Comparison of ENCODE assay signal across 11 mouse cellular contexts in the genomic region with DNA sequence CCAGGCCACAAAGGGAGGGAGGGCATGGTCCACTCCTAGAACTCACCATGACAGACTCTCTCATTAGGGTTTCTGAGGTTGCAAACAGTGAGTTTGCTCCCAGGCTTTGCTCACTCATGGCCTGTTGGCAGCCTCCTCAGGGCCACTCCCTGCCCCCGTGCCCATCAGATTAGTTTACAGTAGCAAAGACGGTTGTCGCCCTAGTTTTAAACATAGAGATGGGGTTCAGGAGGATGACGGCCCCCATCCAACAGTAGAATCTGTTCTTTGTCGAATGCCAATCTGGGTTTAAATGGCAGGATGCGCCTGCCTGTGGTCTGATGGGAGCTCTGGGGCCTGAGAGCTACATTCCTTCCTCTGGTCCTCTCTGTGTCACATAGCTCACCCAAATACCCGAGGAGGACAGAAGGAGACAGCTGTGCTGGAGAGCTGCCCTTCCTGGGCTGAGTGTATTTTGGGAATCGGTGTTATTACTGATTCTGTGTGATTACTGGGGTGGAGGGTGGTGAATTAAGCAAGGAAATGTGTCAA. TPM values are rescaled to one million over a fixed set of nuclear protein-coding genes. Genes with fewer than 3 reads are reported as not detected.
DNase-seq lines count a peak whose midpoint lies in the region; ATAC-seq lines count a peak whose summit lies in the region.
"Had no signal": no experiment of that assay in that cellular context is flagged by ENCODE, and none has a peak within 500 bp of the region (broad histone marks: within the 10 kb centered on the region; RNA-seq: fewer than 3 reads in every experiment).

No protein-coding gene starts in this region.

- no peaks in the 10 kb centered on the region for H3K36me3 ChIP-seq in hindbrain, embryonic 10.5 days
- no peaks in the 10 kb centered on the region for H3K36me3 ChIP-seq in hindbrain, embryonic 11.5 days (ENCODE audit: control insufficient read depth, insufficient read depth, low read length)
- no peaks in the 10 kb centered on the region for H3K36me3 ChIP-seq in forebrain, embryonic 14.5 days (ENCODE audit: control insufficient read depth, insufficient read depth, low read length)
- H3K36me3 ChIP-seq in hindbrain, embryonic 13.5 days = no peaks in the 10 kb centered on the region
- 0 out of 2 replicates have a peak, but pooled peaks cover 4% of the 10 kb centered on the region for H3K36me3 ChIP-seq in neural tube, embryonic 13.5 days
- H3K36me3 ChIP-seq: G1E; heart, embryonic 15.5 days; limb, embryonic 15.5 days had no signal

- WGBS in hindbrain, embryonic 10.5 days = 85% methylated on average over 8 of the region's 8 CpGs
- WGBS in hindbrain, embryonic 11.5 days = 80% methylated on average over 8 of the region's 8 CpGs
- WGBS in forebrain, embryonic 14.5 days = 73% methylated on average over 8 of the region's 8 CpGs
- WGBS in hindbrain, embryonic 13.5 days = 80% methylated on average over 8 of the region's 8 CpGs
- 72% methylated on average over 8 of the region's 8 CpGs for WGBS in neural tube, embryonic 13.5 days

- H3K9me3 ChIP-seq in hindbrain, embryonic 10.5 days = no peaks in the 10 kb centered on the region
- H3K9me3 ChIP-seq in hindbrain, embryonic 11.5 days (ENCODE audit: control insufficient read depth, low read length) = no peaks in the 10 kb centered on the region
- H3K9me3 ChIP-seq in forebrain, embryonic 14.5 days (replicated peaks; ENCODE audit: control insufficient read depth, low read length) = no peaks in the 10 kb centered on the region
- no peaks in the 10 kb centered on the region for H3K9me3 ChIP-seq in hindbrain, embryonic 13.5 days
- H3K9me3 ChIP-seq in neural tube, embryonic 13.5 days = no peaks in the 10 kb centered on the region
- H3K9me3 ChIP-seq: heart, embryonic 15.5 days; limb, embryonic 15.5 days had no signal

- 0 out of 2 replicates have a peak overlapping the region, but pooled peaks have one; percentile 20 for H3K4me3 ChIP-seq in hindbrain, embryonic 10.5 days
- no peak overlapping the region for H3K4me3 ChIP-seq in hindbrain, embryonic 11.5 days (ENCODE audit: low read depth, low read length)
- H3K4me3 ChIP-seq in forebrain, embryonic 14.5 days (ENCODE audit: low read depth, low read length) = 0 out of 2 replicates have a peak overlapping the region, but pooled peaks have one; percentile 8
- H3K4me3 ChIP-seq in hindbrain, embryonic 13.5 days = peak overlapping the region; percentile 84
- H3K4me3 ChIP-seq in neural tube, embryonic 13.5 days = peak overlapping the region; percentile 79
- H3K4me3 ChIP-seq: heart, embryonic 15.5 days; limb, embryonic 15.5 days had no signal

- ATAC-seq in hindbrain, embryonic 11.5 days (ENCODE audit: low FRiP score) = no peak
- no peak for ATAC-seq in forebrain, embryonic 14.5 days
- no peak for ATAC-seq in hindbrain, embryonic 13.5 days (ENCODE audit: low FRiP score)
- ATAC-seq in neural tube, embryonic 13.5 days (ENCODE audit: low read depth) = no peak
- no peak for ATAC-seq in megakaryocyte, adult 5-6 weeks (ENCODE audit: poor library complexity, severe bottlenecking)

- peaks cover 10% of the 10 kb centered on the region; the same call in 1 of the 2 replicates for H3K27me3 ChIP-seq in hindbrain, embryonic 10.5 days (ENCODE audit: insufficient read depth, poor library complexity, severe bottlenecking)
- H3K27me3 ChIP-seq in hindbrain, embryonic 11.5 days (ENCODE audit: control insufficient read depth, insufficient read depth, low read length) = no peaks in the 10 kb centered on the region
- no peaks in the 10 kb centered on the region for H3K27me3 ChIP-seq in forebrain, embryonic 14.5 days (replicated peaks; ENCODE audit: control insufficient read depth, insufficient read depth, low read length)
- H3K27me3 ChIP-seq in hindbrain, embryonic 13.5 days = peaks cover 8% of the 10 kb centered on the region; the same call in 1 of the 2 replicates
- H3K27me3 ChIP-seq in neural tube, embryonic 13.5 days = no peaks in the 10 kb centered on the region
- H3K27me3 ChIP-seq: limb, embryonic 15.5 days had no signal

- H3K4me1 ChIP-seq in hindbrain, embryonic 10.5 days (replicated peaks) = peaks cover 40% of the 10 kb centered on the region
- H3K4me1 ChIP-seq in hindbrain, embryonic 11.5 days (replicated peaks; ENCODE audit: control insufficient read depth, insufficient read depth, low read length) = peaks cover 8% of the 10 kb centered on the region; the same call in 1 of the 2 replicates
- H3K4me1 ChIP-seq in forebrain, embryonic 14.5 days (ENCODE audit: control insufficient read depth, insufficient read depth, low read length) = peaks cover 21% of the 10 kb centered on the region
- H3K4me1 ChIP-seq in hindbrain, embryonic 13.5 days (replicated peaks) = peaks cover 39% of the 10 kb centered on the region
- peaks cover 47% of the 10 kb centered on the region for H3K4me1 ChIP-seq in neural tube, embryonic 13.5 days (replicated peaks)

- no peak for DNase-seq in hindbrain, embryonic 10.5 days (ENCODE audit: low spot score)
- DNase-seq in hindbrain, embryonic 11.5 days (ENCODE audit: low spot score) = no peak
- DNase-seq in forebrain, embryonic 14.5 days (ENCODE audit: low spot score) = no peak
- no peak for DNase-seq in layer of hippocampus, postnatal 10 days (ENCODE audit: low spot score in 2 of 2)
- no peak for DNase-seq in left cerebral cortex, adult 18-20 months (ENCODE audit: low spot score in 2 of 2)

- no peak overlapping the region for H3K27ac ChIP-seq in hindbrain, embryonic 10.5 days
- no peak overlapping the region for H3K27ac ChIP-seq in hindbrain, embryonic 11.5 days (ENCODE audit: low read depth, low read length)
- no peak overlapping the region for H3K27ac ChIP-seq in forebrain, embryonic 14.5 days (ENCODE audit: low read depth, low read length)
- H3K27ac ChIP-seq in hindbrain, embryonic 13.5 days = no peak overlapping the region
- H3K27ac ChIP-seq in neural tube, embryonic 13.5 days (replicated peaks) = 0 out of 2 replicates have a peak overlapping the region, but pooled peaks have one; percentile 1
- H3K27ac ChIP-seq: heart, embryonic 15.5 days; limb, embryonic 15.5 days had no signal

- H3K4me2 ChIP-seq in hindbrain, embryonic 11.5 days (replicated peaks; ENCODE audit: low read depth, low read length) = no peak overlapping the region
- H3K4me2 ChIP-seq in forebrain, embryonic 14.5 days (ENCODE audit: low read length) = peak overlapping the region; percentile 68
- H3K4me2 ChIP-seq in hindbrain, embryonic 13.5 days = peak overlapping the region; percentile 69
- H3K4me2 ChIP-seq in neural tube, embryonic 13.5 days = peak overlapping the region; percentile 89
- H3K4me2 ChIP-seq: heart, embryonic 15.5 days; limb, embryonic 15.5 days had no signal

- H3K9ac ChIP-seq in hindbrain, embryonic 11.5 days (ENCODE audit: low read depth, low read length) = no peak overlapping the region
- H3K9ac ChIP-seq in forebrain, embryonic 14.5 days (ENCODE audit: low read length) = peak overlapping the region; percentile 40
- H3K9ac ChIP-seq in hindbrain, embryonic 13.5 days = peak overlapping the region; percentile 63
- H3K9ac ChIP-seq in neural tube, embryonic 13.5 days = peak overlapping the region; percentile 95
- H3K9ac ChIP-seq: heart, embryonic 15.5 days; limb, embryonic 15.5 days had no signal

RNA-seq across cellular contexts. Expression of a gene that starts 1.9 kb away (rescaled TPM):
- 21.1 and 41.8 TPM in 2 replicates for polyA plus RNA-seq in hindbrain, embryonic 10.5 days (2016; fragmentation: Nextera tagmentation; extraction: Ambion mirVana)
- 34.1 and 38.2 TPM in 2 replicates for polyA plus RNA-seq in hindbrain, embryonic 11.5 days (2014; fragmentation: Nextera tagmentation; extraction: Ambion mirVana)
- polyA plus RNA-seq in forebrain, embryonic 14.5 days (2014; fragmentation: Nextera tagmentation; extraction: Ambion mirVana) = 66.1 and 93.3 TPM in 2 replicates
- polyA plus RNA-seq in hindbrain, embryonic 13.5 days (2015; fragmentation: Nextera tagmentation; extraction: Ambion mirVana) = 108 and 115 TPM in 2 replicates
- 107 and 116 TPM in 2 replicates for polyA plus RNA-seq in neural tube, embryonic 13.5 days (2015; fragmentation: Nextera tagmentation; extraction: Ambion mirVana)
- total RNA-seq in layer of hippocampus, postnatal 10 days (2021) = 100 to 1,000 TPM; 202 to 212 TPM
- 0.25 and 0.98 TPM in 2 replicates for total RNA-seq in megakaryocyte, adult 5-6 weeks (2015)
- 0.26 and 0.41 TPM in 2 replicates for total RNA-seq in megakaryocyte, adult 5-6 weeks (2017)
- 100 to 1,000 TPM; 221 to 228 TPM for total RNA-seq in left cerebral cortex, adult 18-20 months (2021)
- polyA plus RNA-seq: G1E had no signal

RNA-seq across cellular contexts. Expression of a gene that starts 51.5 kb away (rescaled TPM):
- polyA plus RNA-seq in hindbrain, embryonic 10.5 days (2016; fragmentation: Nextera tagmentation; extraction: Ambion mirVana) = 64.0 and 67.6 TPM in 2 replicates
- polyA plus RNA-seq in hindbrain, embryonic 11.5 days (2014; fragmentation: Nextera tagmentation; extraction: Ambion mirVana) = 33.3 and 37.1 TPM in 2 replicates
- polyA plus RNA-seq in forebrain, embryonic 14.5 days (2014; fragmentation: Nextera tagmentation; extraction: Ambion mirVana) = 30.6 and 37.5 TPM in 2 replicates
- polyA plus RNA-seq in hindbrain, embryonic 13.5 days (2015; fragmentation: Nextera tagmentation; extraction: Ambion mirVana) = 59.5 and 61.9 TPM in 2 replicates
- polyA plus RNA-seq in neural tube, embryonic 13.5 days (2015; fragmentation: Nextera tagmentation; extraction: Ambion mirVana) = 52.5 and 57.4 TPM in 2 replicates
- 10 to 100 TPM; 64.5 to 66.9 TPM for total RNA-seq in layer of hippocampus, postnatal 10 days (2021)
- total RNA-seq in megakaryocyte, adult 5-6 weeks (2015) = 11.9 and 20.2 TPM in 2 replicates
- 14.0 and 16.9 TPM in 2 replicates for total RNA-seq in megakaryocyte, adult 5-6 weeks (2017)
- total RNA-seq in left cerebral cortex, adult 18-20 months (2021) = 10 to 100 TPM; 63.7 to 68.0 TPM
